Mouse (Mus musculus) thymus, postnatal 10 days (tissue): ENCODE results near the gene Syn2.

Experiments used
- DNase-seq, 2 experiments: peaks; one replicate each; pipeline ENCODE4 v3.0.0; 2021; ENCODE audit warnings: low spot score in 2 of 2

Gene Syn2

DNA sequence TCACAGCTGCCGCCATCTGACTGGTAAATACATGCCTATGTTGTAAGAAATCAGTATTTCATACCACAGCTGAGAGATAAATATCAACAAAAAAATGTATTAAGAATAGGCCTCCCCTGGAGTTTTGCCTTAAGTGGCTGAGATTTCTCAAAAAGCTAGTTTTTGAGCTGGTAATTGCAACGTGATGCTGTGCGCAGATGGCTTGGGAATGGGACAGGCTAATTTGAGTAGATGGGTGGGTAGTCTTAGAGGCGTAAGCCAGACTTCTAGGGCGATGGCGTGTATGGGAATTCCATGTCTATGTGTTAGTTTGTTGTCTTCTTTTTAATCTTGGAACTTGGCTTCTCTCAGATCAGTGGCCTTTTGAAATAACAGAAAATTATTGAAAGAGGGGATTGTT is 157.1 kb downstream of the Syn2 start:
- DNase-seq, result no peak

DNA sequence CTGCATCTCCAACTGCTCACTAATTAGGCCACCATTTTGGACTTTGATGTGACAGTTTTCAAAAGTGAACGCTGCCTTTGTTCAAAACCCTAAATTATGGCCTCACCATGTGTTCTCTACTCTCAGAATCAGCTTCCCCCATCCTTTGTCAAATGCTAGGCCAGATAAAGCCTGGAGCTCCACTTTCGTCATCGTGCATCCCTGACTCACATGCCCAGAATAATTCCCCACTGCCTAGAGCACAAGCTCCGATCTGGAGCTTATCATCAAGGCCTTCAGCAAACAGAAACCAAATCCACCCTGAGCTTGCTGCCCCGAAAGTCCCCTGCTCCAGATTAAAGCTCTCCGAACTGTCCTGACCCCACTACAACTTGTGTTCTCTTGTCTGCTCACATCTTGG is 157.9 kb downstream of the Syn2 start:
- DNase-seq, result no peak

DNA sequence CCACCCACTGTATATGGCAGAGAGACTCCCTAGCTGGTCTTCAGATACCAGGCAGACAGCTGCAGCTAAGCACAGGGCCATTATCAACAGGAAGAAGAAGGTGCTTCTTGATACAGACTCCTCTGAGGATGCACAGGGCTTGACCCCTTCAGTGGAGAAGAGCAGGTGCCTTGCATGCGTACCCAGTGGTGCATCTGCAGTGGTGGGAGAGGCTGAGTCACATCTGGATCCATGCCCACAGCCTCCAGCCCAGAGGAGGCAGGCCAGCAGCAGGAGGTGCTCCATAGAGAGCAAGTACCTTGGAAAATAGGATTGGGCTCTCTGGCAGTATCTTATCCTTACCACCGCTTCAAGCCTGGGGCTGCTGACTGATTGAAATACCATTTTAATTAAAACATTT is 159.2 kb downstream of the Syn2 start:
- DNase-seq, result no peak

- DNase-seq, result no peak
These were observed 172.4 kb downstream of the Syn2 start for GRCm38 (mm10) chr6:115307134-115307533.

GRCm38 (mm10) chr6:115312780-115313179 is 178.1 kb downstream of the Syn2 start:
- no peak for DNase-seq

- no peak for DNase-seq
These were observed 178.6 kb downstream of the Syn2 start for GRCm38 (mm10) chr6:115313235-115313738.

DNA sequence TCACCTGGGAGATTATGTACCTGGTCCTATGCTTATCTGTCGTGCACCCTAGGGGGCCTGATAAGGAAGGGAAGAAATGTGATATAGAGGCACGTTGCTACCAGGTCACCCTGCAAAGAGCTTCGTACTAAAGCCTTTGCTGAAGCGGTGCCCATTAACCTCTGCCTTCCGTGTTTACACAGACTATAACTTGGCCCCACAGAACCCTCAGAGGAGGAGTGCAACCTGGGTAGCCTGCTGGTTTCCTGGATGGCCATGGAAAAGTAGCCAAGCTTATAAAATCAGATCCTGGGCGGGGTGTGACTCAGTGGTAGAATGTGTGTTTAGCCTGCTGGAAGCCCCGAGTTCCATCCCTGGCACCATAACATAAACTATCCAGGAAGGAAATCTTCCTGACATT is 179.2 kb downstream of the Syn2 start:
- DNase-seq, result no peak

GRCm38 (mm10) chr6:115315770-115316169 is 181.1 kb downstream of the Syn2 start:
- DNase-seq, result no peak

DNA sequence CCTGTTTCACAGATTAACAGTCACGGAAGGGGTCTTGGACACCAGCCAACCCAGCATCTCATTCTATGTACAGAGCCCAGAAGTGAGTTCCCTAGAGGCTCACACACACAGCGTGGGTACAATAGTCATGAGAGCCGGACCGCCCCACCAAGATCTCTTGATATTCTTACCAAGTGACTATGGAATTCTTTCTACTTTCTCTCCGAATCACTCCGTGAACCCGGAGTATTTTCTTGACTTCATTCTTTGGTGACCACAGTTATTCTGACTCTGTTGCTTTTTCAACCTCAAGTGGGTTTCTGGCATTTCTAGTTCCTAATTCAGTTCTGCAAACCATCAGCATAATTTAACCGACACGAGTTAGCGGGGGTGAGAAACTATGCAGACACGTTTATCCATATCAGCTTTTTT is 182.1 kb downstream of the Syn2 start:
- no peak for DNase-seq

GRCm38 (mm10) chr6:115318811-115319210 is 184.1 kb downstream of the Syn2 start:
- no peak for DNase-seq

DNA sequence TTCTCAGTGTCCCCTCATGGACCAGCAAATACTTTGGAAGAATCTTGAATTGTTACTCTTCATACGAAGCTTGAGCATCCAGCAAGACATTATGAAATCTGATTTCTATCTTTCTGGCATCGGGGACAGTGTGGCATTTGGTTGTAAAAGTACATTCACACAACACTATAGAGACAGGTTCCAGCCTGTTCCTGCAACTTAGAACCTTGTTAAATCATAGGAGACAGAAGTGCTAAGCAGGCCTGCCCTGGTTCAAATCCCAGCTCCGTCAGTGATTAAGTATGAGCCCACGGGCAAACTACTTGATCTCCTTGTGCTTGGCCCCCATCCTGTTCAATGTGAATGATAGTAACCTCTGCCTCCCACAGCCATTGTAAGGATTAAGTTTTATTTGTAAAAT is 185.0 kb downstream of the Syn2 start:
- DNase-seq, result no peak

- DNase-seq, result no peak
These were observed 186.4 kb downstream of the Syn2 start for GRCm38 (mm10) chr6:115320927-115321714.

GRCm38 (mm10) chr6:115321883-115322351 is 187.2 kb downstream of the Syn2 start:
- DNase-seq, result no peak

DNA sequence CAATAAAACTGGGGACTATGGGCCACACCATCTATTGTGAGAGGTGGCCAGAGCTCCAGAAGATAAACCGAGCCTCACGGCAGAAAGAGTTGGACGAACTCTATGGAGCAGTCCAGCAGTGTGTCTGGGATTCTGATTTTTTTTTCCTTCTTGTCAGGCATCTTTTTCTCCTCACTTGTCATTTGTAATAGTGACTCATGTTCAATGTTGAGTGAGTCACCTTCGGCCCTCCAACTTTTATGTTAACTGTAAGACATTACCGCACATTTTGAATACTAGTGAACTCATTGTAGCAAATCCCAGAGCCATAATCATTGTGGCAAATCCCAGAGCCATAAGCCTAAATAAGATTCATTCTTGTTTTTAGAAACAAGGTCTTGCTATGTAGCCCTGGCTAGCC is 188.3 kb downstream of the Syn2 start:
- no peak for DNase-seq

GRCm38 (mm10) chr6:115330964-115331363 is 196.3 kb downstream of the Syn2 start:
- DNase-seq, result no peak
